Mouse (Mus musculus): ENCODE data around the gene Vwc2l.

DNA sequence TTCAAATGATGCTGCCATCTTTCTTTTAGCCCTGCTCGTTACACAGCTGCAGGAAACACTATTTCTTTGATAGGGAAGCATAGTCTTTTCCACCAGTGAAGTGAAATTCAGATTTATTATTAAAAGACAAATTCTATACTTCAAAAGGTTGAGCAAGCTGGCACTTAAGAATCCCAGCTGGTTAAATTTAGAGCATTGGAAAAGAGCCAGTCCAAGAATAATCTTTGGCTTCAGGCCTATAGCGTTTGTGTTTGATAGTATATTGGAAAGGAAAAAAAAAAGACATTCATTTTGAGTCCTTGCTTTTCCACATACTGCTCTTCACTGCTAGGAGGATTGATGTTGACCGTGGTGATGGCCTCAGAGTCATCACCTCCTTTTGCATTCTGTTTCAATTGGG is 77.9 kb downstream of the Vwc2l start:
- TF ChIP-seq CTCF (IDR thresholded peaks at IDR 0.05; ENCODE audit: borderline replicate concordance, insufficient read depth, low read length), result no peak
- no peak for TF ChIP-seq POLR2A (IDR thresholded peaks at IDR 0.05; ENCODE audit: low read depth, low read length)

Data from embryonic fibroblast, embryonic 13.5 days (primary cell).